Mouse (Mus musculus) embryonic fibroblast, embryonic 13.5 days (primary cell): ENCODE measurements at regions not wholly inside any gene's neighbourhood (a gene's known extent, or its start where the extent isn't known, plus 50 kb on each side); places are given as distances from the start of the nearest gene placed in this dataset.

Experiments
- H3K27ac ChIP-seq: 2 replicates; pipeline ENCODE4 v1.5.1; 2012; ENCODE audit warnings: low read length, control low read depth, inconsistent platforms; ENCODE audit not compliant: insufficient read depth
- H3K4me1 ChIP-seq: 2 replicates; pipeline ENCODE4 v1.6.1; 2011; ENCODE audit warnings: low read length; ENCODE audit not compliant: control insufficient read depth, insufficient read depth
- H3K4me3 ChIP-seq: 2 replicates; pipeline ENCODE4 v1.5.1; 2011; ENCODE audit warnings: mild to moderate bottlenecking, control low read depth, low read length; ENCODE audit not compliant: insufficient read depth
- CTCF ChIP-seq: IDR thresholded peaks from 2 replicates; pipeline ENCODE4 v1.5.1; 2011; ENCODE audit warnings: mild to moderate bottlenecking, control low read depth, low read length, moderate library complexity, borderline replicate concordance; ENCODE audit not compliant: insufficient read depth
- POLR2A ChIP-seq: IDR thresholded peaks from 2 replicates; pipeline ENCODE4 v1.6.1; 2011; ENCODE audit warnings: low read depth, mild to moderate bottlenecking, control low read depth, low read length, moderate library complexity

GRCm38 (mm10) chr10:96338609-96338978, 202.2 kb downstream of the Gm5426 start:
- TF ChIP-seq CTCF (no peak), POLR2A (no peak)

GRCm38 (mm10) chr10:96342476-96342875, 206.1 kb downstream of the Gm5426 start:
- Histone ChIP-seq H3K4me3 (no peak overlapping the region), H3K27ac (no peak overlapping the region), H3K4me1 (peaks cover 3% of the 10 kb centered on the region; the same call in 1 of the 2 replicates)
- no peak for TF ChIP-seq CTCF

More at GRCm38 (mm10) chr10:96338609-96338978, 202.2 kb downstream of the Gm5426 start:
- H3K4me3 ChIP-seq: no peak overlapping the region
- H3K4me1 ChIP-seq: peaks cover 3% of the 10 kb centered on the region; the same call in 1 of the 2 replicates
- H3K27ac ChIP-seq: peak overlapping the region; percentile 79; the same call in 1 of the 2 replicates

GRCm38 (mm10) chr10:96343666-96344065, 207.3 kb downstream of the Gm5426 start:
- no peak for TF ChIP-seq POLR2A
- TF ChIP-seq CTCF: no peak

GRCm38 (mm10) chr10:96350692-96351091, 214.3 kb downstream of the Gm5426 start:
- no peak overlapping the region for H3K4me3 ChIP-seq
- TF ChIP-seq POLR2A: no peak
- no peak for TF ChIP-seq CTCF
- H3K27ac ChIP-seq: no peak overlapping the region
- peaks cover 6% of the 10 kb centered on the region for H3K4me1 ChIP-seq

More at GRCm38 (mm10) chr10:96343666-96344065, 207.3 kb downstream of the Gm5426 start:
- H3K4me3 ChIP-seq: no peak overlapping the region
- H3K4me1 ChIP-seq: no peaks in the 10 kb centered on the region; the same call in 1 of the 2 replicates
- no peak overlapping the region for H3K27ac ChIP-seq

- Histone ChIP-seq H3K4me3 (no peak overlapping the region), H3K27ac (no peak overlapping the region), H3K4me1 (peaks cover 6% of the 10 kb centered on the region)
- TF ChIP-seq CTCF (no peak), POLR2A (no peak)
Observed at GRCm38 (mm10) chr10:96351320-96351719, 214.9 kb downstream of the Gm5426 start.

- Histone ChIP-seq H3K4me1 (no peaks in the 10 kb centered on the region), H3K4me3 (no peak overlapping the region), H3K27ac (no peak overlapping the region)
- TF ChIP-seq POLR2A: no peak
- no peak for TF ChIP-seq CTCF
Observed at GRCm38 (mm10) chr10:96356980-96357624, 220.7 kb downstream of the Gm5426 start.

- Histone ChIP-seq H3K4me3 (no peak overlapping the region), H3K4me1 (no peaks in the 10 kb centered on the region), H3K27ac (no peak overlapping the region)
- TF ChIP-seq POLR2A: no peak
- TF ChIP-seq CTCF: no peak
Observed at GRCm38 (mm10) chr10:96357632-96358031, 221.2 kb downstream of the Gm5426 start.

- no peak overlapping the region for H3K4me3 ChIP-seq
- no peak overlapping the region for H3K27ac ChIP-seq
- no peaks in the 10 kb centered on the region for H3K4me1 ChIP-seq
- TF ChIP-seq CTCF (no peak), POLR2A (no peak)
Observed at GRCm38 (mm10) chr10:96358984-96359383, 222.6 kb downstream of the Gm5426 start.

- no peak for TF ChIP-seq POLR2A
- no peak for TF ChIP-seq CTCF
- no peak overlapping the region for H3K4me3 ChIP-seq
- H3K4me1 ChIP-seq: no peaks in the 10 kb centered on the region
- no peak overlapping the region for H3K27ac ChIP-seq
Observed at GRCm38 (mm10) chr10:96362211-96362610, 225.8 kb downstream of the Gm5426 start.

GRCm38 (mm10) chr10:96363867-96364266, 227.5 kb downstream of the Gm5426 start:
- H3K27ac ChIP-seq: no peak overlapping the region
- TF ChIP-seq CTCF: no peak
- no peak for TF ChIP-seq POLR2A
- no peak overlapping the region for H3K4me3 ChIP-seq
- no peaks in the 10 kb centered on the region for H3K4me1 ChIP-seq

GRCm38 (mm10) chr10:96365101-96365500, 228.7 kb downstream of the Gm5426 start:
- Histone ChIP-seq H3K4me3 (no peak overlapping the region), H3K4me1 (no peaks in the 10 kb centered on the region), H3K27ac (no peak overlapping the region)
- TF ChIP-seq POLR2A: no peak
- TF ChIP-seq CTCF: no peak
